Mouse (Mus musculus) lung, postnatal 25 days (tissue): Measurements from ENCODE around the gene Pdcd10.

Source experiments
- DNase-seq: peaks from one replicate; pipeline ENCODE4 v3.0.0; 2022; ENCODE audit warnings: low spot score

Pdcd10 gene

GRCm38 (mm10) chr3:75468154-75468553 is 88.5 kb downstream of the Pdcd10 start:
- no peak for DNase-seq
